Mouse (Mus musculus): Measurements from ENCODE around the gene Nsf.

GRCm38 (mm10) chr11:103827201-103827600, 126.7 kb downstream of the Nsf start:
- TF ChIP-seq POLR2A (IDR thresholded peaks at IDR 0.05; ENCODE audit: insufficient read depth, low read length) (no peak), CTCF (IDR thresholded peaks at IDR 0.05; ENCODE audit: low read depth, low read length) (no peak)

All from ES-Bruce4 (cell line).